Mouse (Mus musculus) embryonic facial prominence, embryonic 11.5 days (tissue): Measurements from ENCODE around the gene Slc24a5. TPM values are rescaled to one million over a fixed set of nuclear protein-coding genes. Genes with fewer than 3 reads are reported as not detected.
"Not testable (repeated sequence)": the region's sequence is repeated elsewhere in the genome, so short reads cannot be mapped to it uniquely, and the experiment has no call there.

ENCODE experiments used
- ATAC-seq: fragments of 200-750 bp; cut with Nextera tagmentation; replicated peaks from 2 replicates; pipeline ENCODE4 v1.8.0; 2017; ENCODE audit warnings: low read depth; ENCODE audit not compliant: insufficient number of reproducible peaks, low FRiP score, low TSS enrichment
- DNase-seq: peaks from one replicate; pipeline ENCODE4 v3.0.0-alpha.2; 2015; ENCODE audit warnings: low spot score
- H3K27ac ChIP-seq: fragments of 300-500 bp; sonication (generic); replicated peaks from 2 replicates; pipeline ENCODE4 v1.5.1; 2014; ENCODE audit warnings: mild to moderate bottlenecking, low read depth, low read length, control low read depth
- H3K27me3 ChIP-seq: fragments of 300-500 bp; sonication (generic); 2 replicates; pipeline ENCODE4 v1.6.1; 2014; ENCODE audit warnings: mild to moderate bottlenecking, low read length, moderate library complexity, mixed read lengths; ENCODE audit not compliant: control insufficient read depth, insufficient read depth
- H3K36me3 ChIP-seq: fragments of 300-500 bp; sonication (generic); replicated peaks from 2 replicates; pipeline ENCODE4 v1.6.1; 2014; ENCODE audit warnings: low read depth, mild to moderate bottlenecking, low read length, moderate library complexity, mixed read lengths; ENCODE audit not compliant: control insufficient read depth, insufficient read depth
- H3K4me1 ChIP-seq: fragments of 300-500 bp; sonication (generic); 2 replicates; pipeline ENCODE4 v1.6.1; 2014; ENCODE audit warnings: low read length, mixed read lengths; ENCODE audit not compliant: control insufficient read depth, insufficient read depth
- H3K4me2 ChIP-seq: fragments of 300-500 bp; sonication (generic); 2 replicates; pipeline ENCODE4 v1.6.1; 2014; ENCODE audit warnings: low read depth, mild to moderate bottlenecking, control low read depth, low read length, moderate library complexity
- H3K4me3 ChIP-seq: fragments of 300-500 bp; sonication (generic); 2 replicates; pipeline ENCODE4 v1.5.1; 2014; ENCODE audit warnings: low read depth, low read length, control low read depth
- H3K9ac ChIP-seq: fragments of 300-500 bp; sonication (generic); replicated peaks from 2 replicates; pipeline ENCODE4 v1.6.1; 2014; ENCODE audit warnings: mild to moderate bottlenecking, control low read depth, low read length
- H3K9me3 ChIP-seq: fragments of 300-500 bp; sonication (generic); replicated peaks from 2 replicates; pipeline ENCODE4 v1.6.1; 2016; ENCODE audit warnings: mild to moderate bottlenecking, low read length, inconsistent platforms, mixed read lengths; ENCODE audit not compliant: control insufficient read depth
- WGBS: fragments of 180-500 bp; shearing (Covaris S2); extraction: QIAGEN DNeasy Blood & Tissue Kit; methylation state at CpG from one replicate; pipeline ENCODE4 v1.1.7; 2014; 5-methylcytosine and 5-hydroxymethylcytosine counted together
- polyA plus RNA-seq: library from polyadenylated mRNA; unstranded; fragments of >200 nt; fragmentation: Nextera tagmentation; extraction: Ambion mirVana; gene quantifications from 2 replicates; pipeline ENCODE4 v1.2.1, GENCODE M21; 2014

Gene Slc24a5
- polyA plus RNA-seq, 1 experiment from 2014 or later, result 4.3 TPM

DNA sequence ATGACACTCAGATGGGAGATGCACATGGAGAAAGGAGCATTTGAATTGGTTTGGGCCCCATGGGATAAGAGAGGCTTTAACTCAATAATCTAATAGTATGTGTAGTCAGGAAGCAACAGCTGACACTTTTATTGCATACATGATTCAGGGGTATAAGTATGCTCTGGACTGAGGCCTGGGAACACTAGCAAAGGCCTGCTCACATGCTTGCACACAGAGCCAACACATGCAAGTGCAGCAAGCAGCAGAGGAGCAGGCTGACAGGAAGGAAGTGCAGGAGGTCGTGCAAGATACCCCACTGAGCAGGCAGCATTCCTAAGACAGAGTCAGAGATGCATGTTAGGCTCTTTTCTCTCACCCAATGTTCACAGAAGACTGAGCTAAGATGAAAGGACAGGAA, 16.0 kb downstream of the Slc24a5 start:
- no peak for DNase-seq
- WGBS, result 17% methylated on average over 1 of the region's 1 CpGs
- ATAC-seq, result no peak

GRCm38 (mm10) chr2:125088757-125089156, 20.8 kb downstream of the Slc24a5 start:
- Histone ChIP-seq H3K9me3 (no peaks in the 10 kb centered on the region), H3K9ac (no peak overlapping the region), H3K4me1 (no peaks in the 10 kb centered on the region), H3K4me3 (no peak overlapping the region), H3K27ac (no peak overlapping the region), H3K27me3 (no peaks in the 10 kb centered on the region), H3K4me2 (no peak overlapping the region), H3K36me3 (no peaks in the 10 kb centered on the region; the same call in 1 of the 2 replicates)
- DNase-seq, result no peak
- ATAC-seq, result no peak
- 97% methylated on average over 7 of the region's 7 CpGs for WGBS

More for the DNA sequence above, 16.0 kb downstream of the Slc24a5 start:
- H3K9ac ChIP-seq, result no peak overlapping the region
- no peaks in the 10 kb centered on the region for H3K9me3 ChIP-seq
- H3K36me3 ChIP-seq, result no peaks in the 10 kb centered on the region; the same call in 1 of the 2 replicates
- H3K4me3 ChIP-seq, result no peak overlapping the region
- no peaks in the 10 kb centered on the region for H3K27me3 ChIP-seq
- H3K4me2 ChIP-seq, result no peak overlapping the region
- no peak overlapping the region for H3K27ac ChIP-seq
- H3K4me1 ChIP-seq, result no peaks in the 10 kb centered on the region

DNA sequence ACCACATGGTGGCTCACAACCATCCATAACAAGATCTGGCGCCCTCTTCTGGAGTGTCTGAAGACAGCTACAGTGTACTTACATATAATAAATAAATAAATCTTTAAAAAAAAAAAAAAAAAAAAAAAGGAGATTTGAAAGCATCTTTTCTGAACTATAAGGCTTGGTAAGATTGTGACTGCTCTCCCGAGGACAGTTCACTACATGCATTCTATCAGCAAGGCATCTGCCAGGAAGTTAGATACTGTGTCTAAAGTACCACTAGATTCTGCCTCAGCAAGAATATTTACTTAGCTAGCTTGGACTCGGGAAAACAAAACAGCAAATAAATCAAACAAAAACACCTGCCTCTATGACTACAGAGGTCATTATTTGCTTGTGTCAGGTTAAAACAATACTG, 24.2 kb downstream of the Slc24a5 start:
- H3K9ac ChIP-seq, DNase-seq, H3K36me3 ChIP-seq, H3K27me3 ChIP-seq, H3K4me1 ChIP-seq, H3K4me2 ChIP-seq, H3K27ac ChIP-seq, ATAC-seq, H3K4me3 ChIP-seq, H3K9me3 ChIP-seq: not testable (repeated sequence)
- 84% methylated on average over 3 of the region's 3 CpGs for WGBS

GRCm38 (mm10) chr2:125104491-125104890, 36.6 kb downstream of the Slc24a5 start:
- not testable (repeated sequence) for H3K9me3 ChIP-seq, H3K4me3 ChIP-seq, ATAC-seq, H3K27ac ChIP-seq, H3K4me2 ChIP-seq, H3K36me3 ChIP-seq, DNase-seq, H3K27me3 ChIP-seq, H3K4me1 ChIP-seq, H3K9ac ChIP-seq
- WGBS, result 96% methylated on average over 13 of the region's 13 CpGs

DNA sequence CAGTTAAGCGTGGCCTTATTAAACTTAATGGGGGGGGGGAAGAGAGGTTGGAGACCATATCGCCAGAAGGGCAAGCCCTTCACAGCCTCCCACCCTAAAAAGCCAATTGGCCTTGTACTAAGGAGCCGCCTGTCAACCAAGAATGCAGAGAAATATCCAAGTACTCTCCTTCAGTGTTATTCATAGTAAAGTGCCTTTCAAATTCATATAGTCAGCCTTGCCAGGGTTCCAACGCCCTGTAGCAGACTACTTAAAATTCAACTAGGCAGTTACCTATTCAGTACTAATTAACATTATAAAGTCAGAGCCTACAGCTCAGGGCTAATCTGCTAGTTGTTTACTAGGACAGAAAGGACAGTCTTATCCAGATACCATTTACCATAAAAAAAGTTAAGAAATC, 38.6 kb downstream of the Slc24a5 start:
- not testable (repeated sequence) for H3K9me3 ChIP-seq, ATAC-seq, H3K4me1 ChIP-seq, H3K36me3 ChIP-seq, H3K4me2 ChIP-seq, H3K27me3 ChIP-seq, H3K27ac ChIP-seq, H3K4me3 ChIP-seq, H3K9ac ChIP-seq, DNase-seq
- WGBS, result 89% methylated on average over 4 of the region's 4 CpGs

DNA sequence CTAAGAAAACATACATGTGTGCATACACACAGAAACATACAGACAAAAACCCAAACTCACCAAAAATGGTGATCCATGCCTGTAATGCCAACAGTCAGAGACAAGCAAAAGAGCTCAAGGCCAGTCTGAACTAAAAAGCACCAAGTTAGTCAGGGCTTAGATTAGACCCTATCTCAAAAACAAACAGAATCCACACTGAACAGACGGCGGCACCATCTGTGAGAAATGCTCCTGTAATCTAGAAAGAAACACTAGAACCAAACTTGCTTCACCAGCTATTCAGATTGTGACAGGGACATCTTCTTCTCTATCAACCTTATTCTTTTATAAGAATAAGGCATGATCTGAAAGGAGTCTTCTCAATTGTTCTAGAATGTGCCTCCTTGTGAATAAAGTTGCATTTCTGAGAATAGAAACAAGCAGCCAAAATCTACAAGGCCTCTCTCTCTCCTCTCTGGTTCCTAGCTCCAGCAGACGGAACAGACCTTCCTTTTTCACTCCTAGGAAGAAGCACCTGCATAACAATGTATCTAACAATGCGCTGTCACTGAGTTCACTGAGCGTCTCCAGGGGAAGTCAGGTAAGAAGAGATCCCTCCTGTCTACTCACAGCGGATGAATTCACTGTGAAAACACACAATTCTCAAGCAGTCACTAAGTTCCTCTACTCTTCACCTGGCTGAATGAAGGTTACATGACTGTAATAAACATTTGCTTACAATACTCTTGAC, 51.6 kb downstream of the Slc24a5 start:
- 78% methylated on average over 6 of the region's 6 CpGs for WGBS

DNA sequence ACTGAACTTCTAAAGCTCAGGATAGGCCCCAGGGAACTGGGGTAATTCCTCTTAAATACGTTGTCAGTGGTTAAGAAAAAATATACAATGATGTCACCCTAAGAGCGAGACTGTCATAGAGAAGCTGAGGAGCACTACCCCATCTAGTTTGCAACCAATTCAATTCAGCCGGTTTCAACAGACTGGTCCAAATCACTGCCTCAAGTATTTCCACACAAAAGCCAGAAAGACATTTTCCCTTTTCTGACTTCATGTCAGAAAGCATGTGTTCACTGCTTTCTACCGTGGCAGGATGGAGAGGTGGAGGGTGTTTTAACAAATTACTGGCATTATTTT, 54.3 kb downstream of the Slc24a5 start:
- H3K36me3 ChIP-seq, result no peaks in the 10 kb centered on the region
- H3K9me3 ChIP-seq, result no peaks in the 10 kb centered on the region
- H3K4me2 ChIP-seq, result peak overlapping the region; percentile 65
- H3K27me3 ChIP-seq, result no peaks in the 10 kb centered on the region
- ATAC-seq (peak; percentile 5; the same call in 1 of the 2 replicates), DNase-seq (peak; percentile 18)
- 5% methylated on average over 4 of the region's 4 CpGs for WGBS
- H3K27ac ChIP-seq, result no peak overlapping the region
- H3K4me3 ChIP-seq, result peak overlapping the region; percentile 78
- no peaks in the 10 kb centered on the region for H3K4me1 ChIP-seq
- peak overlapping the region; percentile 98 for H3K9ac ChIP-seq

More for the DNA sequence above, 51.6 kb downstream of the Slc24a5 start:
- ATAC-seq (no peak), DNase-seq (no peak)
- Histone ChIP-seq H3K36me3 (no peaks in the 10 kb centered on the region; the same call in 1 of the 2 replicates), H3K4me3 (no peak overlapping the region), H3K27me3 (no peaks in the 10 kb centered on the region), H3K4me1 (no peaks in the 10 kb centered on the region), H3K9ac (no peak overlapping the region), H3K27ac (no peak overlapping the region), H3K4me2 (no peak overlapping the region), H3K9me3 (no peaks in the 10 kb centered on the region)

DNA sequence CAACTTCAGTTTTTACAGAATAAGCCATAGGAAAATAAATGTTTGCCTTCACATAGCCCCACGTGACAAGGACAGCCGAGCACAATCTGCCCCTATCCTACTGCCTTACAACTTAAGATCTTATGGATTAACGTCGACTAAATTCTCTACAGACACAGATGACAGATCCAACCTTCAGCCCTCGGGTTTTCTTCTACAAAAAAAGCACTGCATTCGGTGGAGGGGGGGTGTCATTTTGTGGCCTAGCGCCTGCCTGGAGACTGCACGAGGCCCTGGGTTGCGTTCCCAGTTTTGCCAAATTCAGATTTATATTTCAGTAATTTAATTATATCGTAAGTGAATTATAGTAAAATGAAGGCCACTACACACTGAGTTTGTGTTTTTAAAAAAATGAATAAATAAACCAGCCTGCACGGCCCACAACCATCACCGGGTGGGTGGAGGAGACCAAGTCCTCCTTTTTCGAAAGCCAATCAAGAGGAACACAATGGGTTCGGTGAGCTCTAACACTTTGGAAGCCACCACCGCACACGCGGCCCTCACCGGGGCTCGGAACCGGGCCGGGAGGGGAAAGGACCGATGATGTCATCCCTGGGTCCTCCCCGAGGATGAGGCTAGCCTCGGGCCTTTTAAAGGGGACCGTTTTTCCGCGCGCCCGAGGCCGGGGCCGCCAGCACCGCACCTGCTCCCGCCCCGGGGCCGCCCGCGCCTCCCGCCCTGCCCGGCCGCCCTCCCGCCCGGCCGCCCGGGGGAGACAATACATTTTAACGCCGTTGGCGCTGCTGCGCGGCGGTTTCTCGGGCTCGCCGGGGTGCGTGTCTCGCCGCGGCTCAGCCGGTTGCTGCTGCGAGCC, 54.9 kb downstream of the Slc24a5 start:
- WGBS, result under 1% methylated on average over 55 of the region's 59 CpGs
- Histone ChIP-seq H3K9ac (peak overlapping the region; percentile 98), H3K4me1 (no peaks in the 10 kb centered on the region), H3K36me3 (no peaks in the 10 kb centered on the region), H3K4me3 (peak overlapping the region; percentile 78), H3K9me3 (no peaks in the 10 kb centered on the region), H3K27ac (peak overlapping the region; percentile 83), H3K27me3 (no peaks in the 10 kb centered on the region), H3K4me2 (peak overlapping the region; percentile 65)
- DNase-seq (peak; percentile 50), ATAC-seq (peak; percentile 80)
